Mouse (Mus musculus) left cerebral cortex, adult 9 months (tissue): Measurements from ENCODE around the gene Themis2.
"Not testable (repeated sequence)": the region's sequence is repeated elsewhere in the genome, so short reads cannot be mapped to it uniquely, and the experiment has no call there.

Source experiments
- DNase-seq, 2 experiments: peaks; one replicate each; pipeline ENCODE4 v3.0.0; 2022; ENCODE audit warnings: low spot score in 2 of 2

Themis2 gene

DNA sequence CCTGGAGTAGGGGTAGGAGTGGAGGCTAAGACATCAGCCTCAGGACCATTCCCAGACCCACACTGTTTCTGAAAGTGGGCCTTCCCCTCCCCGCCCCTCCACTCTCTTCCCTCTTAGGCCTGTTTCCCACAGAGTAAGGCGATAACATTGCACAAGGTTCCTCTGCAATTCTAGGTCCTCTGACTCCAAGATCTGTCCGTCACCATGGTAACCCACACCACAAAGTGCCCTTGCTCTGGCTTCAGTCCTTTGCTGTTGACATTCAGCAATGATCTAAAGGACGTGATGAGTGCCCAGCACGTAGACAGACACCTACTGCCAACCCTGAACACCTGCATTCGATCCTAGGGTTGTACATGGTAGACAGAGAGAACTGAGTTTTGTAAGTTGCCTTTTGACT is 43.2 kb downstream of the Themis2 start:
- DNase-seq = no peak

DNA sequence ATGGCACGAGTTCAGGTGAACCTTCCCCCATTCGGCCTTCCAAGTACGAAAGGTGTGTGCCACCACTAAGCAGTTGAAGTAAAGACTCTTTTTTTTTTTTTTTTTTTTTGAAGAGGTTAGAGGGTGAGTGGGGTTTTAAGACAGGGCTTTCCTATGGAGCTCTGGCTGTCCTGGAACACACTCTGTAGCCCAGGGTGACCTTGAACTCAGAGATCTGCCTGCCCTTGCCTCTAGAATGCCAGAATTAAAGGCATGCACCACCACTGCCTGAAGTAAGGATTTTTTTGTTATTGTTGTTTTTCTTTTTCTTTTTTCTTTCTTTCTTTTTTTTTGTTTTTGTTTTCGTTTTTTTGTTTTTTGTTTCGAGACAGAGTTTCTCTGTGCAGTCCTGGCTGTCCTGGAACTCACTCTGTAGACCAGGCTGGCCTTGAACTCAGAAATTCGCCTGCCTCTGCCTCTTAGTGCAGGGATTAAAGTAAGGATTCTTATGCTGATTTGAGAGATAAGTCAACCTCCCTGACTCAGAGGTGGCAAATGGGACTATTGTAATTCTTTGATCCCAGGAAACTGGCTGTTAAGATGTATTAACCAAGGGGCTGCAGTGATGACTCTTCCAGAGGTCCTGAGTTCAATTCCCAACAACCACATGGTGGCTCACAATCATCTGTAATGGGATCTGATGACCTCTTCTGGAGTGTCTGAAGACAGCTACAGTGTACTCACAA is 46.8 kb downstream of the Themis2 start:
- DNase-seq = no peak

DNA sequence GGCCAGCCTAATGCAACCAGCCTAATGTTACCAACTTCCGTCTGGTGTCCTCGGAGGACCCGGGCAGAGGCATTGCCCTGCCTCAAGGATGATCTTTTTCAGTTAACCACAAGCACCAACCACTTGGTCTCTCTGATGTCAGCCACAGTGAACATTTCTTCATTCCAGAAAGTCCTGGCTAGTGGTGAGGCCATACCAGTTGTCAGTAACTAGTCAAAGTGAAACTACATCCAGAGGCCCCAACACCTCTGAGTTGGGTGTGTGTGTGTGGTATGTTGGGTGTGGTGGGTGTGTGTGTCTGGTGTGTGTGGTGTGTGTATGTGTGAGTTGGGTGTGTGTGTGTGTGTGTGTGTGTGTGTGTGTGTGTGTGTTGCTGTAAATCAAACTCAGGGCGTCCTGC is 47.4 kb downstream of the Themis2 start:
- DNase-seq = no peak

DNA sequence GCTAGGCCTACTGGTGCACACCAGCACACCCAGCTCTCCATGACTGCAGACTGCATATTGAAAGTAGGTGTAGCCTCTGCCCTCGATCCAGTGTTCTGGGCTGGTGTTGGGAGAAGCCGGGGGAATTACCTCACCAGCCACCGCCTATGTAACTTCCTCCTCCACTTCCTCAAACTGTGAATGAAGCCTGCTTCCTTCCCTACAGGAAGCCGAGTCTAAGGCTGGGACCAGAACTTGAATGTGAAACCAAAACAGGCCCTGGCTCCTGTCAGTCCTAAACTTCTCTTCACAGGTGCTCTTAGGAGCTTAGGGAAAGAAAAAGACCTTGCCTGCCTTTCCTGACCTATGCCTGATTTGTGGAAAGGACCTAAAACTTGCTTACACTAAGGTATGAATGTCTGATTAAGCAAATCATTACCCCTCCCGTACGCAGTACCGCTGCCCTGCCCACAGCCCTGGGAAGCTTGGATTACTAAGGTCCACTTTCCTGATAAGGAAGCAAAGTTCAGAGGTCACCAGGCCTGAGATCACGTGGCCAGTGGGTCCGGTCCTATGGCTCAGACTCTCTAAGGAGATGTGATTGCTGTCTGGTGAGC is 48.4 kb downstream of the Themis2 start:
- no peak for DNase-seq

DNA sequence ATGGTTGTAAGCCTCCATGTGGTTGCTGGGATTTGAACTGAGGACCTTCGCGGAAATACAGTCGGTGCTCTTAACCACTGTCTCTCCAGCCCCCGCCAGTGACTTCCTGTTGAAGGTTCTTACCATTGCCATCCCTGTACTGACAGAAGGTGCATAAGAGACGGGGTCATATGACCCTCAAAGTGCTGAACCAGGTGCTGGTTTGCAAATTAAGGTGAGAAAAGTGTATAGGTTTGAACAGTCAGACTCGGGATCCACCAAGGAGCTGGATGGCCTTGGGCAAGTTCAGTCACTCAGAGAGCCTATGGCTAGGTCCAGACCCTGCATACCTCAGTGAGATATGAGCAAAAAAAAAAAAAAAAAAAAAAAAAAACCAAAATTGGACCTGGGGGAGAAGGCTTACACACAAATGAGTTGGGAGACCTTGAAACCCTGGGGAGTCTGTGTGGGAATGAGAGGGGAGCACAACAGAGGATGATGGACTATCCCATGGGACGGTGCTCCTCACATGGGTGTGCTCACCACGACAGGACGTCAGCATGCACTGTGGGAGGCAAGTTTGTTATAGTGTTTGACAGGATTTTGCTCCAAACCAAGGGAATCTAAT is 49.2 kb downstream of the Themis2 start:
- DNase-seq = no peak

DNA sequence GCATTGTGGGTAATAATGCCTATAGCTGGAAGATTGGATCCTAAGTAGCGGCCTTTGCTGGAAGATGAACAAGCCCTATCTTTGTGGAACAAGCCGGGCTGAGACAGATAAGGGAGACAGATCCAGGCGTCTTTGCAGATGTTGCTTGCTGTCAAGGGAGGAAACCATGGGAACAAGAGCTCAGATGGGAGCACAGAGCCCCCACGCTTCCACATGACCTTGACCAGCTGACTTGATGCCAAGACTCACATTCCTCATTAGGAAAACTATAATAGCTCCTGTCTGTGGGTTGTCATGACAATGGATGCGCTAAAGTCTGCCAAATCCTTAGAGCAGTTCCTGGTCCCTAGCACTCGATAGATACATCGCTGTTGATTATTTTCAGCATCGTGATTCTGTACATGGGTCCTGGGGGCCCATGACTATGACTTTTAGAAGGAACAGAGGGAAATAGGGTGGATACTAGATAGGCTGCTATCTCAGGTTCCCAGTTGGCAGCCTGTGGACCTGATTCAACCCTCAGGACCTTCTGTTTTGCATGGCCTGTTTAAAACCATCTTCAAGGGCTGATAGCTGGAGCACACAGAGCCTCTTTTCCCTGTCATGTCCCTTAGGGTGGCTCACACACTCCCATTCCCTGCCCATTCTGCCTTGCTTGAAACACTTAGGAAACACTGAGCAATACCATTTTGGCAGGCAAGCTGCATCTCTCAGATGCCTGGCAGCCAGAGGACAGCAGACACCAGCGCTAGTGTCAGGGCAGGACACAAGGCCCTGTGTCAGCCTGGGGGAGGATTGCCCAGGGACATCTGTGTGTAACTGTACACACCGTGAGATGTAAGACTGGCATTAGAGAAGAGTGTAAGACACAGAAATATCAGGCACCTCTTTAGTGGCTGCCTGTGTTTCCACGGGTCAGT is 51.9 kb downstream of the Themis2 start:
- DNase-seq = peak; percentile 70 to 78

DNA sequence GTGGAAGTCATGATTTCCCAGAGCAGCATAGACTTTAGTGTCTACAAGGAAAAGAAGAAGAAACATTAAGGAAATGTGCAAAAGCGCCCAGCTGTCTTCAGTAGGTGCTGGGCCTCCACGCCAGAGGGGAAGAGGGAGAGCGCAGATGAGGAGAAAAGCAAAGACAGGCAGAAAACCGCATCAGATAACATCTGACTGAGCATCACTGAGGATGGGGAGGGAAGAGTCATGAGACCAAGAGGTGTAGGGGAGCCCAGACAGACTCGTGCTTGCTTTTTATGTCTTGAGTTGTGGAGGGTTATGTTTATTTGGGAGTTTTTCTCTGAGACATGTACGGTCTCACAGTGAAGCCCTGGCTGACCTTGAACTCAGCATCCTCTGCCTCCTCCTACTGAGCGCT is 54.7 kb downstream of the Themis2 start:
- no peak for DNase-seq

DNA sequence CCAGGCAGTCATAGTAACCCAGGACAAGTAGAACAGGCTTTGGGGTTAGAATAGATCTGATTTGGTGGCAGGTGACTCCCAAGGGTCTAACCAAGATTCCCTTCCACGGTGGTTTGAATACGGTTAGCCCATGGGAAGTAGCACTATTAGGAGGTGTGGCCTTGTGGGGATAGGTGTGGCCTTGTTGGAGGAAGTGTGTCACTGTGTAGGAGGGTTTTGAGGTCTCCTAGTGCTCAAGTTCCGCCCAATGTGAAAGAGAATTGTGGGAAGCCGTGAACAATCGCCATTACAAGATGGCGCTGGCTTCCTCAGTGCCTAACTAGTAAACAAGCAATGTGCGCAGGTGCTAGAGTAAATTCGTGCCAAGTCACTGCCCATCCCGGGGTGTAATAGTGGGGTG is 59.0 kb downstream of the Themis2 start:
- not testable (repeated sequence) for DNase-seq

DNA sequence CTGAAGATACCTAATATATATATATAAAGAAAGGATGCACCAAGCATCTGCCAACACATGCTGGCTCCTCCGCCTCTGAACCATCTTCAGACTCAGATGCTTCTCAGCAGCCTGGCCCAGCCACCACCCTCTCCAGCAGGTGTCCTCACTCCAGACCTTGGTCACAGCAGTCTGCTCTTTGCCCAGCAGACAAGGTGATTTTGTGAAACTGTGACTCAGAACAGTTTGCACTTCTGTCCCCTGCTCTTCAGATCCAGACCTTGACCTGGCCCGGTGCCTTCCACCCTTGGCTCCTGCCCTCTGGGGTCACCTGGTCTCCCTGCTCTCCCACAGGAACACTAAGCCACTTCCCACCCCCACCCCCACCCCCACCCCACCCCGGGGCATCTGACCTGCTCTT is 60.3 kb downstream of the Themis2 start:
- DNase-seq = no peak

DNA sequence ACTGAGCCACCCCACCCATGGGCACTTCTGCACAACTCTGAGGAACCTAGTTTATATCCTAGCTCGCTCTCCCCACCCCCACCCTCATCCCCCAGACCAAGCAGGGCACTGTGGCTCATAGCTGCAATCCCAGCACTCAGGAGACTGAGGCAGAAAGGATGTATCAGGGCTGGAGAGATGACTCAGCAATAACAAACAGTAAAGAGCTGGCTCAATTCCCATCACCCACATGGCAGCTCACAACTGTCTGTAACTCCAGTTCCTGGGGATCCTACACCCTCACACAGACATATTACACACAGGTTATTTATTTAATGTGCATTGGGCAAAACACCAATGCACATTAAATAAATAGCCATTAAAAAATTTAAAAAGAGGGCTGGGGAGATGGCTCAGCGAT is 60.8 kb downstream of the Themis2 start:
- DNase-seq = no peak

DNA sequence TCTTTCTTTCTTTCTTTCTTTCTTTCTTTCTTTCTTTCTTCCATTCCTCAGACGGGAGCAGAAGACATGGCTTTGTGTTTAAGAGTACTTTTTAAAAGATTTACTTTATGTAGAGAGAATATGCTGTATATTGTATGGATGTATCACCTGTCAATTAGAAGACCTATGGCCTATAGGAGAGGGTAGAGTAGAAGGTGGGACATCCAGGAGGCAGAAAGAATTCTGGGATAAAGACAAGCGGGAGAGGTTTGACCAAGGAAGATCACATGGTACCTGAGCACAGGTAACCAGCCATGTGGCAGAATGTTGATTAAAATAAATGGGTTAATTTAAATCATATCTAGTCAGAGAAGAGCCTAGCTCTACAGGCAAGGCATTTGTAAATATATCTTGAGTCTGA is 61.4 kb downstream of the Themis2 start:
- DNase-seq = no peak

DNA sequence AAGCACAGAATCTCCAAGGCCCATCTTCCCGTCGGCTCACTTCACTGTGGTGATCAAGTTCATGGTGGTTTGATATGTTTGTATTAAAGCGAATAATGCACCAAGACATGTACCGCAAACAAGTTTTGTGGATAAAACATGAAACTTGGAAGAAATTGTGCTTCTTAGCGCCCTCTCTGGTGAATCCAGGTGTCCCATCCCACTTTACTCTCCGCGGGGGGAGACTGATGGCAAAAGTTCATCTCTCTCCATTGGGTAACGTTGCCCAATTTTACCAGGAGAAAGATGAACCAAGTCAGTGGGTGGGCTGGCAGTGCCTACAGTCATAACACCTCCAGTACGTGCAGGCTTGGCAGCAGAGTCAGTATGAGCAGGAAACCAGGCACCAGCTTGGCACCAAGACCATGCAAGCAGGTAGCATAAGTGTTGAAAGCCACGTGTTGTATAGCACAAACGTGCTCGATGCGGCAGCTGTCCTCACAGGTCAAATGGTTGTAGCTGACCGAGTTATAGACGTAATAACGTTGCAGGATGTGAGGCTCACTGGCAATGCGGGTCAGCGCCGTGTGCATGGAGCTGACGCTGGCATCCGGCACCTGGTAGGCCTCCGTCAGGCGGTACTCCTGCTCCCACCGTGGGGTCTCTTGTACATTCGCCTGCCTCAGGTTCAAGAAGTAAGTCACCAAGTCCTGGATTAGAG is 63.0 kb downstream of the Themis2 start:
- no peak for DNase-seq

DNA sequence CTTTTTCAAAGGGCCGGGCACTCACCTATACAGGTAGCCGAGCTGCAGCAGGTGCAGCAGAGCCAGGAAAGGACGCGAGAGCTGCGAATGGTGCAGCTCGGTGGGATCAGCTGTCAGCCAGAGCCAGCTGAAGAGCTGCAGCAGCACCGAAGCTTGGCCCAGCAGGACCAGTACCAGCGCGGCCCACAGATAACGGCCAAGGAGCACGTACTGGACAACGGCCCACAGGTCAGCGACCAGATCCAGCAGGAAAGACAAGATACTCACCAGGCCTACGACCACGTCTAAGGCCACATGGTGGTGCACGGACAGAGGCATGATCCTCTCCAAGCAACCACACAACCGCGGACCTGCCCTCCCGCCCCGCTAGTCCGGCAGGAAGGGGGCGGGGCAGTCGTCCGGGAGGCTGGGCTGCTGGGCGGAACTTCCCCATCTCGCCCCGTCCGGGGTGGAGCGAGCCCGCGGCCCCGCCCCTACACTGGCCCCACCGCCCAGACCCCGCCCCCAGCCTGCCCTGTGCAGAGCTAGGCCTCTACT is 64.0 kb downstream of the Themis2 start, which contains the start of gene Xkr8:
Gene Xkr8, minus strand, starts transcription at position 399 of the 537 bp plus-strand sequence.
- peak in 1 of 2 experiments; percentile 62 for DNase-seq
